Mouse (Mus musculus) forebrain, postnatal 0 days (tissue): ENCODE data around the gene Ascl3. TPM values are rescaled to one million over a fixed set of nuclear protein-coding genes. Genes with fewer than 3 reads are reported as not detected.

Experiments used
- ATAC-seq: fragments of 200-750 bp; cut with Nextera tagmentation; 2 replicates; pipeline ENCODE4 v1.8.0; 2017; ENCODE audit warnings: mild to moderate bottlenecking, moderate library complexity
- DNase-seq: peaks from one replicate; pipeline ENCODE4 v3.0.0-alpha.2; 2015
- H3K27ac ChIP-seq: fragments of 300-500 bp; sonication (generic); 2 replicates; pipeline ENCODE4 v1.5.1; 2014; ENCODE audit warnings: low read depth, mild to moderate bottlenecking, antibody characterized with exemption, low read length, moderate library complexity, mixed read lengths
- H3K27me3 ChIP-seq: fragments of 300-500 bp; sonication (generic); 2 replicates; pipeline ENCODE4 v1.6.1; 2014; ENCODE audit warnings: mild to moderate bottlenecking, low read length, mixed read lengths; ENCODE audit not compliant: insufficient read depth
- H3K36me3 ChIP-seq: fragments of 300-500 bp; sonication (generic); 2 replicates; pipeline ENCODE4 v1.6.1; 2014; ENCODE audit warnings: mild to moderate bottlenecking, moderate library complexity; ENCODE audit not compliant: insufficient read depth
- H3K4me1 ChIP-seq: fragments of 300-500 bp; sonication (generic); 2 replicates; pipeline ENCODE4 v1.6.1; 2014; ENCODE audit warnings: antibody characterized with exemption; ENCODE audit not compliant: insufficient read depth
- H3K4me2 ChIP-seq: fragments of 300-500 bp; sonication (generic); 2 replicates; pipeline ENCODE4 v1.6.1; 2014; ENCODE audit warnings: low read depth, mild to moderate bottlenecking, moderate library complexity
- H3K4me3 ChIP-seq: fragments of 300-500 bp; sonication (generic); 2 replicates; pipeline ENCODE4 v1.5.1; 2014; ENCODE audit warnings: low read depth, low read length, mixed read lengths
- H3K9ac ChIP-seq: fragments of 300-500 bp; sonication (generic); 2 replicates; pipeline ENCODE4 v1.6.1; 2014; ENCODE audit warnings: mild to moderate bottlenecking
- H3K9me3 ChIP-seq: fragments of 300-500 bp; sonication (generic); 2 replicates; pipeline ENCODE4 v1.6.1; 2016; ENCODE audit warnings: low read length
- CTCF ChIP-seq: sonication (generic); IDR thresholded peaks from 2 replicates; pipeline ENCODE4 v1.5.1; 2016; ENCODE audit warnings: antibody characterized with exemption, control low read depth, low read depth
- WGBS: fragments of 180-500 bp; shearing (Covaris S2); extraction: QIAGEN DNeasy Blood & Tissue Kit; methylation state at CpG from one replicate; pipeline ENCODE4 v1.1.7; 2014; 5-methylcytosine and 5-hydroxymethylcytosine counted together
- polyA plus RNA-seq: library from polyadenylated mRNA; unstranded; fragments of >200 nt; fragmentation: Nextera tagmentation; extraction: Ambion mirVana; gene quantifications from 2 replicates; pipeline ENCODE4 v1.2.1, GENCODE M21; 2015
- total RNA-seq: library from RNA; depleted of rRNA; stranded (reverse); fragments of >200 nt; gene quantifications from 2 replicates; pipeline ENCODE4 v1.2.3, GENCODE M21; 2014; rRNA removed

Ascl3 gene
- total and polyA plus RNA-seq, 2 experiments from 2014 or later: not detected

DNA sequence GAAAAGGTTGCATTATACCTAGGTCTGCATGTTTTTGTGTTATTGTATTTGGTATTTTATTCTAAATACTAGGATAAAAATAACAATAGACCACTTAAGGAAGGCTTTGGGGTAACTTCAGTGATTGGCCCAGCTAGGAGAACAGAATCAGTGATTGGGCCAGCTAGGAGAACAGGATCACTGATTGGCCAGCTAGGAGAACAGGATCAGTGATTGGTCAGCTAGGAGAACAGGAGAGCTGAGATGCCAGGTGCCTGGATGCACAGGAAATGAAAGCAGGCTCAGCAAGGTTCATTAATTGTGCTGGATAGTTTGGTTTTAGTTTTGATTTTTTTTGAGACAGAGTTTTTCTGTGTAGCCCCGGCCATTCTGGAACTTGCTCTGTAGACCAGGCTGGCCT lies 50.6 kb downstream of the Ascl3 start:
- no peaks in the 10 kb centered on the region for H3K4me1 ChIP-seq
- no peak overlapping the region for H3K9ac ChIP-seq
- no peaks in the 10 kb centered on the region for H3K36me3 ChIP-seq
- no peak overlapping the region for H3K4me2 ChIP-seq
- no peak overlapping the region for H3K27ac ChIP-seq
- no peaks in the 10 kb centered on the region for H3K9me3 ChIP-seq
- H3K27me3 ChIP-seq: no peaks in the 10 kb centered on the region
- no peak for TF ChIP-seq CTCF
- no peak for DNase-seq
- ATAC-seq: no peak
- H3K4me3 ChIP-seq: no peak overlapping the region
- 88% methylated on average over 1 of the region's 1 CpGs for WGBS

DNA sequence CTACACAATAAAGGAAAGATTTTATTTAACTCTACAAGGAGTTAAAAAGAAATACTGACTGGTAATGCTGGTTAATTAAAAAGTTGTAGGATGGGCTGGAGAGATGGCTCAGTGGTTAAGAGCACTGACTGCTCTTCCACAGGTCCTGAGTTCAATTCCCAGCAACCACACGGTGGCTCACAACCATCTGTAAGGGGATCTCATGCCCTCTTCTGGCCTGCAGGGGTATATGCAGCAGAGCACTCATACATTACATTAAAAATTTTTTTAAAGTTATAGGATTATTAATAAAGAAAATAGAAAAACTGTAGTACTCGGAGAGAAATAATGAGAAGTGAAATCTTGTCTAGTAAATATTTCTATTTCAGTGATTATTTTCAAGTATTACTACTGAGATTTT lies 51.2 kb downstream of the Ascl3 start:
- Histone ChIP-seq H3K36me3 (no peaks in the 10 kb centered on the region), H3K4me2 (no peak overlapping the region), H3K9me3 (no peaks in the 10 kb centered on the region), H3K27me3 (no peaks in the 10 kb centered on the region), H3K9ac (no peak overlapping the region), H3K27ac (no peak overlapping the region), H3K4me1 (no peaks in the 10 kb centered on the region), H3K4me3 (no peak overlapping the region)
- ATAC-seq (no peak), DNase-seq (no peak)
- 91% methylated on average over 2 of the region's 2 CpGs for WGBS
- TF ChIP-seq CTCF: no peak

Other genes with a start within 250 kb of the Ascl3 start
- 2.3 and 3.9 TPM in 2 replicates for gene Trim66, start 223.6 kb downstream of the Ascl3 start, total RNA-seq
- gene Trim66, start 223.6 kb downstream of the Ascl3 start, polyA plus RNA-seq: 0.34 and 0.41 TPM in 2 replicates
- gene Rpl27a, start 212.6 kb downstream of the Ascl3 start, total RNA-seq: 433 and 606 TPM in 2 replicates
- gene Rpl27a, start 212.6 kb downstream of the Ascl3 start, polyA plus RNA-seq: 94.1 and 102 TPM in 2 replicates
- gene St5, start 28.1 kb downstream of the Ascl3 start, total RNA-seq: 8.5 and 18.0 TPM in 2 replicates
- gene St5, start 28.1 kb downstream of the Ascl3 start, polyA plus RNA-seq: 11.6 and 12.3 TPM in 2 replicates
- gene Akip1, start 28.0 kb downstream of the Ascl3 start, total RNA-seq: 7.8 and 15.5 TPM in 2 replicates
- gene Akip1, start 28.0 kb downstream of the Ascl3 start, polyA plus RNA-seq: 14.3 and 17.5 TPM in 2 replicates
- 0.33 and 0.46 TPM in 2 replicates for gene BC051019, start 7.9 kb downstream of the Ascl3 start, total RNA-seq
- gene BC051019, start 7.9 kb downstream of the Ascl3 start, polyA plus RNA-seq: 1.1 and 1.4 TPM in 2 replicates
- gene Tmem9b, start 21.1 kb upstream of the Ascl3 start, total RNA-seq: 109 and 139 TPM in 2 replicates
- 157 and 178 TPM in 2 replicates for gene Tmem9b, start 21.1 kb upstream of the Ascl3 start, polyA plus RNA-seq
- 23.6 and 43.4 TPM in 2 replicates for gene Nrip3, start 50.3 kb upstream of the Ascl3 start, total RNA-seq
- 14.8 and 21.9 TPM in 2 replicates for gene Nrip3, start 50.3 kb upstream of the Ascl3 start, polyA plus RNA-seq
- gene Scube2, start 134.0 kb upstream of the Ascl3 start, total RNA-seq: 1.8 TPM in 2 replicates
- 0.78 and 1.6 TPM in 2 replicates for gene Scube2, start 134.0 kb upstream of the Ascl3 start, polyA plus RNA-seq
- gene Dennd5a, start 228.7 kb upstream of the Ascl3 start, total RNA-seq: 144 and 156 TPM in 2 replicates
- gene Dennd5a, start 228.7 kb upstream of the Ascl3 start, polyA plus RNA-seq: 24.0 and 28.0 TPM in 2 replicates